Mouse (Mus musculus): ENCODE results near the gene Pxdc1. TPM values are rescaled to one million over a fixed set of nuclear protein-coding genes. Genes with fewer than 3 reads are reported as not detected.

Pxdc1 gene
- total RNA-seq, 2 experiments from 2014 or later = not detected

DNA sequence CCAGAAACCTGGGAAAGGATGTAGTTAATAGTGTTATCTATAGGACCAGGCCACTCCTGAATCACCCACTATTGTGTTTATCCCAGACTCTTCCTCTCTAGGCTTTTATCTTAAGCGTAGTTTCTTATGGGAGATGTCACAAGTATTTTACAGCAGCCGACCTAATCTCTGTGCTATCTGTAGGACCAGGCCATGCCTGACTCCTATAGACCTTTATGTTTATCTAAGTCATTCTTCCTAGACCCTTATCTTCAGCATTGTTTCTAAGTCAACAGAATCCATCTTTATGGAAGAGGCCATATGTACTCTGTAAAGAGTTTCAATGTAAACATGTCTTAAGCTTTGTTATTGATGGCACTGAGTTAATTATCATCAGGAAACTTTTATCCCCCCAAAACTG lies 50.5 kb downstream of the Pxdc1 start:
- no peak for ATAC-seq (replicated peaks; ENCODE audit: poor library complexity)

DNA sequence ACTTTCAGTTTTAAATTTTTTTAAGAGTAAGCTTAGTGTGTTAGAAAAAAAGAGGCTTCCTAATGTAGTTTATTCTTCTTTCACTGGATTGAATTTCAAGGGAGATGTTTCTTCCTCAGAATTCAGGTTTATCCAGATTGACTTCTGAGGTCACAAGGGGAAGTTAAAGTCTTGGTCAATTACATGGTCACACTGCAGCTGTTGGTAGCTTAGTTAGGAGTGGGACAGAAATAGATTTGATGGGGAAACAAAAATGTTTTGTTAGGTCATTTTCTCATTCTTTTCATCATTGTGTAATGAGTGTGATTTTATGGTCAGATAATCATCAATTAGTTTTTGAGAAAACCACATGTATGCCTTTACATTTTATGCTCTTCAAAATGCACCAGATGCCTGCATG lies 56.5 kb downstream of the Pxdc1 start:
- ATAC-seq (replicated peaks; ENCODE audit: poor library complexity) = no peak

Other genes with a start within 250 kb of the Pxdc1 start
- gene Fam50b, start 81.4 kb upstream of the Pxdc1 start, total RNA-seq (2015) = not detected in 2 replicates
- gene Fam50b, start 81.4 kb upstream of the Pxdc1 start, total RNA-seq (2017) = not detected in 2 replicates
- gene Prpf4b, start 221.8 kb upstream of the Pxdc1 start, total RNA-seq (2015) = 98.4 and 106 TPM in 2 replicates
- 121 and 170 TPM in 2 replicates for gene Prpf4b, start 221.8 kb upstream of the Pxdc1 start, total RNA-seq (2017)

Data from megakaryocyte progenitor cell, adult 5-6 weeks (primary cell).